Mouse (Mus musculus) neural tube, embryonic 11.5 days (tissue): ENCODE results near the gene Col4a4. TPM values are rescaled to one million over a fixed set of nuclear protein-coding genes. Genes with fewer than 3 reads are reported as not detected.
A peak's percentile ranks its signal among the peaks of the same experiment; 100 is the strongest.

Source experiments
- ATAC-seq: fragments of 200-750 bp; cut with Nextera tagmentation; 2 replicates; pipeline ENCODE4 v1.8.0; 2017; ENCODE audit warnings: moderate number of reproducible peaks, mild to moderate bottlenecking, moderate TSS enrichment, moderate library complexity; ENCODE audit not compliant: insufficient read depth, low FRiP score, low TSS enrichment
- DNase-seq: peaks from one replicate; pipeline ENCODE4 v3.0.0-alpha.2; 2015; ENCODE audit warnings: low spot score
- H3K27ac ChIP-seq: fragments of 300-500 bp; sonication (generic); 2 replicates; pipeline ENCODE4 v1.5.1; 2014; ENCODE audit warnings: low read depth, mild to moderate bottlenecking, low read length
- H3K27me3 ChIP-seq: fragments of 300-500 bp; sonication (generic); 2 replicates; pipeline ENCODE4 v1.6.1; 2014; ENCODE audit warnings: mild to moderate bottlenecking, low read length, mixed read lengths; ENCODE audit not compliant: control insufficient read depth, insufficient read depth
- H3K36me3 ChIP-seq: fragments of 300-500 bp; sonication (generic); 2 replicates; pipeline ENCODE4 v1.6.1; 2014; ENCODE audit warnings: mild to moderate bottlenecking, low read length, moderate library complexity, mixed read lengths; ENCODE audit not compliant: control insufficient read depth, insufficient read depth
- H3K4me1 ChIP-seq: fragments of 300-500 bp; sonication (generic); 2 replicates; pipeline ENCODE4 v1.6.1; 2014; ENCODE audit warnings: low read length, mixed read lengths; ENCODE audit not compliant: control insufficient read depth, insufficient read depth
- H3K4me2 ChIP-seq: fragments of 300-500 bp; sonication (generic); 2 replicates; pipeline ENCODE4 v1.6.1; 2014; ENCODE audit warnings: low read depth, mild to moderate bottlenecking, moderate library complexity
- H3K4me3 ChIP-seq: fragments of 300-500 bp; sonication (generic); 2 replicates; pipeline ENCODE4 v1.5.1; 2014; ENCODE audit warnings: low read depth, low read length
- H3K9ac ChIP-seq: fragments of 300-500 bp; sonication (generic); 2 replicates; pipeline ENCODE4 v1.6.1; 2014; ENCODE audit warnings: mild to moderate bottlenecking, low read length
- H3K9me3 ChIP-seq: fragments of 300-500 bp; sonication (generic); 2 replicates; pipeline ENCODE4 v1.6.1; 2016; ENCODE audit warnings: low read length; ENCODE audit not compliant: control insufficient read depth
- WGBS: fragments of 180-500 bp; shearing (Covaris S2); extraction: QIAGEN DNeasy Blood & Tissue Kit; methylation state at CpG from one replicate; pipeline ENCODE4 v1.1.7; 2014; 5-methylcytosine and 5-hydroxymethylcytosine counted together
- polyA plus RNA-seq: library from polyadenylated mRNA; unstranded; fragments of >200 nt; fragmentation: Nextera tagmentation; extraction: Ambion mirVana; gene quantifications from 2 replicates; pipeline ENCODE4 v1.2.1, GENCODE M21; 2014

Gene Col4a4
- 0.16 and 0.18 TPM in 2 replicates for polyA plus RNA-seq

DNA sequence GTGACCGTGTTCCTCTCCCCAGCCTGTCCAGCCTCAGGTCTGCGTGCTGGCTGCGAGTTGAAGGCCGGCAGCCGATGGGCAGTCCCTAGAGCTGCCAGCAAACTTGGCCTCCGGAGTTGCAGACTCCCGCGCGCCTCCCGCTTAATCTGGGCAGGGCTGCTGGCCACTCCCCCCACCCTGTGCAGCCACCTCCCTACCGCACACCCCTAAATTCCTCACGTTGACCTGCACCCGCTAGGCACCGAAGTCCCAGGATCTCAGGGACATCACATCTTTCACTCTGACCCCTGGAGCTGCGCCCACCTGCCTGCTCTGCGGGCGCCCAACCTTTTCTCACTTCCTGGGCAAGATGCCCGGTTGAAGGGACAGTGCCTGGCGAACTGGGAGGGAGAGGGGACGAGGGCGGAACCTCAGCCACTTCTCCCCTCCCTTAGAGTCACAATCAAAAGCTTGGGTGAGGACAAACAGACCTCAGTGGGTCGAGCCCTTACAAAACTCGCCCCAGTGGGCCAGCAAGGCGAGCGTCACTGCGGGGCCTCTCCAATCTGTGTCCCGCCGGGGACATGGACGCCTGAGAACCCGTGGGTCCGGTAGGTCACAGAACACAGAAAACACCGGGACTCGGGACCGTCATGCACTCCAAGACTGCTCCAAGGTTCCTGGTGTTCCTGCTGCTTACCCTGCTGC is at the start of gene Col4a4, which contains the start of gene Col4a3:
TSS of gene Col4a4 (minus strand) at position 137 of the 687 bp plus-strand sequence.
TSS of gene Col4a3 (plus strand) at position 209 of the 687 bp plus-strand sequence.
- Histone ChIP-seq H3K9me3 (no peaks in the 10 kb centered on the region), H3K4me2 (peak within 1 kb of the TSS; percentile 55), H3K27me3 (peaks cover 13% of the 10 kb centered on the region), H3K4me3 (peak within 1 kb of the TSS; percentile 20), H3K27ac (no peak within 1 kb of the TSS), H3K36me3 (no peaks in the 10 kb centered on the region), H3K9ac (no peak within 1 kb of the TSS), H3K4me1 (no peaks in the 10 kb centered on the region; the same call in 1 of the 2 replicates)
- 3% methylated on average over 34 of the region's 34 CpGs for WGBS
- DNase-seq (no peak), ATAC-seq (0 out of 2 replicates have a peak, but pooled peaks have one; percentile 41)

GRCm38 (mm10) chr1:82636321-82636720 is 49.7 kb upstream of the Col4a4 start:
- WGBS: 80% methylated on average over 4 of the region's 4 CpGs
- Histone ChIP-seq H3K4me2 (no peak overlapping the region), H3K9ac (no peak overlapping the region), H3K9me3 (no peaks in the 10 kb centered on the region), H3K4me3 (no peak overlapping the region), H3K36me3 (no peaks in the 10 kb centered on the region), H3K27me3 (no peaks in the 10 kb centered on the region), H3K27ac (no peak overlapping the region), H3K4me1 (no peaks in the 10 kb centered on the region)
- ATAC-seq (no peak), DNase-seq (no peak)

- H3K4me3 ChIP-seq: no peak overlapping the region
- H3K4me1 ChIP-seq: no peaks in the 10 kb centered on the region
- no peaks in the 10 kb centered on the region for H3K27me3 ChIP-seq
- H3K4me2 ChIP-seq: no peak overlapping the region
- ATAC-seq (no peak), DNase-seq (no peak)
- no peak overlapping the region for H3K9ac ChIP-seq
- H3K27ac ChIP-seq: no peak overlapping the region
- H3K36me3 ChIP-seq: no peaks in the 10 kb centered on the region
- 92% methylated on average over 9 of the region's 9 CpGs for WGBS
- no peaks in the 10 kb centered on the region for H3K9me3 ChIP-seq
Observed at GRCm38 (mm10) chr1:82635254-82635620, 48.6 kb upstream of the Col4a4 start.

DNA sequence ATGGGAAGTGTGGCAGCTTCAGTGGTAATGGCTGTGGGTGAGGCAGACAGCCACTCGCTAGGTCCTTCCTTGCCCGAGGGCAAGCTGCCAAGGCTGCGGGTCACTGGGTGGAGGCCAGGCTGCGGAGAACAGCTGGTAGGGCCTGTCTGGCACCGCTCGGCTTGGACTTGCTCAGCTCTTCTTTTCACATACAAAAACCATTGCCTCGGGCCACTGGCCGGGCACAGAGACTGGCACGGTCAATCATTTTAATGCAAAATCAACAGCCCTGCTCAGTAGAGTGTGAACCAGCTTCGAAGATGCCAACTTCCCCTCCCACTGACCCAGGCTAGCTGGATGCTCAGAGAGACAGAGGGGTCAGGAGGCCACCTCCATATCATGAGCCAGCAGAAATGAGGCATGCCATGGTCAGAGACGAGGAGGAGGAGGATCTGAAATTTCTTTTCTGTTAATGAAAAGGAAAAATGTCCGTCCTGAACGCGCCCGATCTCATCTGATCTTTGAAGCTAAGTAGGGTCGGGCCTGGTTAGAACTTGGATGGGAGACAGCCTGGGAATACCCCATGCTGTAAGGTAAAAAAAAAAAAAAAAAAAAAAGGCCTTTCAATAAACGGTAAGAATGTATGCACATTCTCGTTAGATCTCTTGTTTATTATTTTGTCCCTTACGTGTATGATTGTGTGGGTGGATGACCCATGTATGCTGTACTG is 48.0 kb upstream of the Col4a4 start:
- no peaks in the 10 kb centered on the region for H3K9me3 ChIP-seq
- no peak for ATAC-seq
- no peaks in the 10 kb centered on the region for H3K36me3 ChIP-seq
- no peaks in the 10 kb centered on the region for H3K4me1 ChIP-seq
- H3K27ac ChIP-seq: no peak overlapping the region
- H3K9ac ChIP-seq: no peak overlapping the region
- DNase-seq: no peak
- H3K27me3 ChIP-seq: no peaks in the 10 kb centered on the region
- no peak overlapping the region for H3K4me3 ChIP-seq
- WGBS: 87% methylated on average over 19 of the region's 19 CpGs
- H3K4me2 ChIP-seq: no peak overlapping the region

DNA sequence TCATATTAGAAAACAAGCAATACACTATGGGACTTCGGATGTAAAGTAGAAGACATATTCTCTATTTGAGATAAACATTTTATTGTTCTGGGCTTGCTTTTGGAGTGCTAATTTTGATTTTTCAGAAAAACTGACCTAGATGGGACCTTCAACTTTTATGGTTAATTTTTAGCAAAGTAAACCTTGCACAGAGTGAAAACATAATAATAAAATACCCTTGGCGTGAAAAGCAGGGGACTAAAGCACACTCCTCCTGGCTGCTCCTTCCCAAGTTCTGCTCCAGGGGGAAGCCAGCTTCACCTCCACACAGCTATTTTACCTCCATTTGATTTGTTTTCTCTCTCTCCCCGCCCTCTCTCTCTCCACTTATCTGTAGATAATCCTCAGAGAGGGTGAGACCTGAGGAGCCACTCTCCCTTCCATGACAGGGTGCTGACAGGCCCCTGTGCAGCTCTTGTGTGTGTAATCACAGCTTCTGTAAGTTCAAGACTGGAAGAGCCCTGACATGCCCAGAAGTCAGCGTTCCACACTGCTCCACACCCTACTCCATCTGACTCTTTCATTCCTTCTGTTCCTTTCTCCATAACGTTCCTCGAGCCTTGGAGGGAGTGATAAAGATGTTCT is 44.6 kb upstream of the Col4a4 start:
- Histone ChIP-seq H3K27me3 (no peaks in the 10 kb centered on the region), H3K4me3 (no peak overlapping the region), H3K9me3 (no peaks in the 10 kb centered on the region), H3K27ac (no peak overlapping the region), H3K4me2 (no peak overlapping the region), H3K36me3 (no peaks in the 10 kb centered on the region), H3K4me1 (no peaks in the 10 kb centered on the region), H3K9ac (no peak overlapping the region)
- no peak for DNase-seq
- WGBS: 78% methylated on average over 6 of the region's 6 CpGs
- no peak for ATAC-seq

GRCm38 (mm10) chr1:82629495-82629894 is 42.8 kb upstream of the Col4a4 start:
- H3K9me3 ChIP-seq: no peaks in the 10 kb centered on the region
- no peaks in the 10 kb centered on the region for H3K27me3 ChIP-seq
- ATAC-seq: no peak
- no peaks in the 10 kb centered on the region for H3K36me3 ChIP-seq
- H3K27ac ChIP-seq: no peak overlapping the region
- 83% methylated on average over 5 of the region's 5 CpGs for WGBS
- H3K4me1 ChIP-seq: no peaks in the 10 kb centered on the region
- no peak for DNase-seq
- H3K9ac ChIP-seq: no peak overlapping the region
- H3K4me2 ChIP-seq: no peak overlapping the region
- no peak overlapping the region for H3K4me3 ChIP-seq

GRCm38 (mm10) chr1:82627652-82628051 is 41.0 kb upstream of the Col4a4 start:
- no peaks in the 10 kb centered on the region for H3K9me3 ChIP-seq
- no peak overlapping the region for H3K4me2 ChIP-seq
- ATAC-seq (no peak), DNase-seq (no peak)
- H3K27ac ChIP-seq: no peak overlapping the region
- no peaks in the 10 kb centered on the region for H3K36me3 ChIP-seq
- H3K4me3 ChIP-seq: no peak overlapping the region
- no peak overlapping the region for H3K9ac ChIP-seq
- no peaks in the 10 kb centered on the region for H3K4me1 ChIP-seq
- 86% methylated on average over 4 of the region's 4 CpGs for WGBS
- no peaks in the 10 kb centered on the region for H3K27me3 ChIP-seq

- Histone ChIP-seq H3K27ac (no peak overlapping the region), H3K4me1 (no peaks in the 10 kb centered on the region), H3K27me3 (no peaks in the 10 kb centered on the region), H3K4me3 (no peak overlapping the region), H3K4me2 (no peak overlapping the region), H3K36me3 (no peaks in the 10 kb centered on the region), H3K9ac (no peak overlapping the region), H3K9me3 (no peaks in the 10 kb centered on the region)
- WGBS: 83% methylated on average over 2 of the region's 2 CpGs
- ATAC-seq (no peak), DNase-seq (no peak)
Observed at GRCm38 (mm10) chr1:82625474-82625873, 38.8 kb upstream of the Col4a4 start.
